8 mouse cellular contexts compared by ENCODE assay signal in the genomic region with DNA sequence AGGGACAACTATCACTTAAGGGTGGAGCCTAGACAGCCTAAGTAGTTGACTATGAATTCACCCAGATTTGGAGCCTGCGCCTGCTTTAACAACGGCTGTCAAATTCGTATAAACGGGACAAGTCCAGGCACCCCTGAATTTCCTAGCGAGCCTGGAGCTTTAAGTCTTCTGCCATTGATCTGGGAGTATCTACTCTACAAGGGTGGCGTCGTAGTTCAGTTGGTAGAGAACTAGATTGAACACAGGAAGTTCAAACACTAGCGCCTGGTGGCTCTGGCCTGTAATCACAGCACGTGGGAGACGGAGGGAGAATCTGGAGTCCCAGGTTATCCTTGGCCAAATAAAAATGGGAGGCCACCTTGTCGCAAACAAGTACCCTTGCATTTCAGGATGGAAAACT. TPM values are rescaled to one million over a fixed set of nuclear protein-coding genes. Genes with fewer than 3 reads are reported as not detected.
DNase-seq lines count a peak whose midpoint lies in the region; ATAC-seq and TF ChIP-seq lines count a peak whose summit lies in the region.

No protein-coding gene starts in this region.

- DNase-seq in adrenal gland, postnatal 14 days = peak; percentile 17
- DNase-seq in adrenal gland, adult (ENCODE audit: inconsistent age in 2 of 2, low spot score in 1 of 2) = no peak
- DNase-seq in thymus, adult 2 months = peak; percentile 24
- no peak for DNase-seq in thymus, postnatal 25 days
- no peak for DNase-seq in right cerebral cortex, postnatal 14 days
- DNase-seq in layer of hippocampus, adult 18-20 months (ENCODE audit: low spot score in 2 of 2) = no peak

- no peaks in the 10 kb centered on the region for H3K27me3 ChIP-seq in thymus, adult 2 months (ENCODE audit: control insufficient read depth, insufficient read depth, low read length)
- H3K27me3 ChIP-seq in limb, embryonic 15.5 days = no peaks in the 10 kb centered on the region
- no peaks in the 10 kb centered on the region for H3K27me3 ChIP-seq in neural tube, embryonic 15.5 days (replicated peaks)

- peak overlapping the region; percentile 86 for H3K4me3 ChIP-seq in thymus, adult 2 months (ENCODE audit: control insufficient read depth, insufficient read depth, low read length)
- H3K4me3 ChIP-seq in limb, embryonic 15.5 days = peak overlapping the region; percentile 77
- peak overlapping the region; percentile 77 for H3K4me3 ChIP-seq in neural tube, embryonic 15.5 days (replicated peaks)

- H3K9me3 ChIP-seq in limb, embryonic 15.5 days = no peaks in the 10 kb centered on the region
- no peaks in the 10 kb centered on the region for H3K9me3 ChIP-seq in neural tube, embryonic 15.5 days (replicated peaks)

- ATAC-seq in limb, embryonic 15.5 days (ENCODE audit: insufficient number of reproducible peaks, low FRiP score, low TSS enrichment, low read depth) = no peak
- ATAC-seq in neural tube, embryonic 15.5 days (ENCODE audit: low FRiP score) = peak; percentile 12; the same call in 1 of the 2 replicates

- H3K36me3 ChIP-seq in thymus, adult 2 months (ENCODE audit: control insufficient read depth, insufficient read depth, low read length) = no peaks in the 10 kb centered on the region
- H3K36me3 ChIP-seq in limb, embryonic 15.5 days = no peaks in the 10 kb centered on the region
- no peaks in the 10 kb centered on the region for H3K36me3 ChIP-seq in neural tube, embryonic 15.5 days

- H3K9ac ChIP-seq in limb, embryonic 15.5 days = no peak overlapping the region
- H3K9ac ChIP-seq in neural tube, embryonic 15.5 days (replicated peaks) = no peak overlapping the region

- H3K27ac ChIP-seq in thymus, adult 2 months (ENCODE audit: control insufficient read depth, insufficient read depth, low read length) = no peak overlapping the region
- peak overlapping the region; percentile 75; the same call in 1 of the 2 replicates for H3K27ac ChIP-seq in limb, embryonic 15.5 days
- no peak overlapping the region for H3K27ac ChIP-seq in neural tube, embryonic 15.5 days (replicated peaks)

- H3K4me2 ChIP-seq in limb, embryonic 15.5 days = peak overlapping the region; percentile 96
- H3K4me2 ChIP-seq in neural tube, embryonic 15.5 days = peak overlapping the region; percentile 96

- 61% methylated on average over 11 of the region's 11 CpGs for WGBS in thymus, adult 2 months
- 51% methylated on average over 11 of the region's 11 CpGs for WGBS in limb, embryonic 15.5 days
- whole genome bisulfite sequencing in neural tube, embryonic 15.5 days = 72% methylated on average over 11 of the region's 11 CpGs

- H3K4me1 ChIP-seq in thymus, adult 2 months (replicated peaks; ENCODE audit: control insufficient read depth, insufficient read depth, low read length) = peaks cover 23% of the 10 kb centered on the region
- H3K4me1 ChIP-seq in limb, embryonic 15.5 days = peaks cover 16% of the 10 kb centered on the region
- H3K4me1 ChIP-seq in neural tube, embryonic 15.5 days = peaks cover 23% of the 10 kb centered on the region

- TF ChIP-seq CTCF in thymus, adult 2 months (IDR thresholded peaks at IDR 0.05; ENCODE audit: borderline replicate concordance, control insufficient read depth, extremely low read depth, insufficient read depth, low read length, poor library complexity) = no peak

- no peak for TF ChIP-seq POLR2A in thymus, adult 2 months (IDR thresholded peaks at IDR 0.05; ENCODE audit: control insufficient read depth, extremely low read depth, insufficient read depth, low read length, poor library complexity)

RNA-seq across cellular contexts. Expression of a gene that starts 0.4 kb away (rescaled TPM):
- total RNA-seq in adrenal gland, postnatal 14 days (2021) = 27.2 and 28.3 TPM in 2 replicates
- 22.0 TPM in 2 replicates for polyA plus RNA-seq in thymus, adult 2 months (2012; rRNA removed)
- 10.8 and 12.5 TPM in 2 replicates for polyA plus RNA-seq in limb, embryonic 15.5 days (2015; fragmentation: Nextera tagmentation; extraction: Ambion mirVana)
- polyA plus RNA-seq in neural tube, embryonic 15.5 days (2015; fragmentation: Nextera tagmentation; extraction: Ambion mirVana) = 39.8 and 40.8 TPM in 2 replicates
- 10 to 100 TPM; 82.4 to 82.5 TPM for total RNA-seq in layer of hippocampus, adult 18-20 months (2021)

RNA-seq across cellular contexts. Expression of a gene that starts 44.1 kb away (rescaled TPM):
- 6.8 and 8.6 TPM in 2 replicates for total RNA-seq in adrenal gland, postnatal 14 days (2021)
- polyA plus RNA-seq in thymus, adult 2 months (2012; rRNA removed) = 10.3 and 11.4 TPM in 2 replicates
- 2.4 and 2.5 TPM in 2 replicates for polyA plus RNA-seq in limb, embryonic 15.5 days (2015; fragmentation: Nextera tagmentation; extraction: Ambion mirVana)
- 3.1 and 8.1 TPM in 2 replicates for polyA plus RNA-seq in neural tube, embryonic 15.5 days (2015; fragmentation: Nextera tagmentation; extraction: Ambion mirVana)
- 10 to 100 TPM; 20.9 to 22.5 TPM for total RNA-seq in layer of hippocampus, adult 18-20 months (2021)

RNA-seq across cellular contexts. Expression of a gene that starts 48.3 kb away (rescaled TPM):
- 51.1 and 57.4 TPM in 2 replicates for total RNA-seq in adrenal gland, postnatal 14 days (2021)
- polyA plus RNA-seq in thymus, adult 2 months (2012; rRNA removed) = 57.0 and 85.5 TPM in 2 replicates
- polyA plus RNA-seq in limb, embryonic 15.5 days (2015; fragmentation: Nextera tagmentation; extraction: Ambion mirVana) = 316 and 461 TPM in 2 replicates
- polyA plus RNA-seq in neural tube, embryonic 15.5 days (2015; fragmentation: Nextera tagmentation; extraction: Ambion mirVana) = 186 and 258 TPM in 2 replicates
- total RNA-seq in layer of hippocampus, adult 18-20 months (2021) = 10 to 100 TPM; 15.7 to 34.6 TPM

Comparison
In these comparisons a context has a peak if more than half of its experiments do, and no peak if none do; other contexts are left out.
1. DNase-seq: peak in adrenal gland, postnatal 14 days (single experiment) and thymus, adult 2 months (single experiment); none in adrenal gland, adult (0 of 2), thymus, postnatal 25 days (single experiment), right cerebral cortex, postnatal 14 days (single experiment) and layer of hippocampus, adult 18-20 months (0 of 2).
2. Peak in every context shown above with its lines, with median percentiles within 50 percentile points of each other: H3K4me3 ChIP-seq.